Mouse (Mus musculus) kidney, embryonic 16.5 days (tissue): ENCODE data around the gene Nck1. TPM values are rescaled to one million over a fixed set of nuclear protein-coding genes. Genes with fewer than 3 reads are reported as not detected.

Source experiments
- ATAC-seq: fragments of 200-750 bp; cut with Nextera tagmentation; 2 replicates; pipeline ENCODE4 v1.8.0; 2017; ENCODE audit warnings: moderate TSS enrichment; ENCODE audit not compliant: low FRiP score, low TSS enrichment
- H3K27ac ChIP-seq: fragments of 300-500 bp; sonication (generic); 2 replicates; pipeline ENCODE4 v1.5.1; 2014; ENCODE audit warnings: low read length
- H3K27me3 ChIP-seq: fragments of 300-500 bp; sonication (generic); 2 replicates; pipeline ENCODE4 v1.6.1; 2014; ENCODE audit warnings: low read length, control low read depth, mixed read lengths; ENCODE audit not compliant: insufficient read depth
- H3K36me3 ChIP-seq: fragments of 300-500 bp; sonication (generic); 2 replicates; pipeline ENCODE4 v1.6.1; 2014; ENCODE audit warnings: low read length, control low read depth, mixed read lengths; ENCODE audit not compliant: insufficient read depth
- H3K4me1 ChIP-seq: fragments of 300-500 bp; sonication (generic); 2 replicates; pipeline ENCODE4 v1.6.1; 2014; ENCODE audit warnings: low read length, control low read depth, mixed read lengths; ENCODE audit not compliant: insufficient read depth
- H3K4me2 ChIP-seq: fragments of 300-500 bp; sonication (generic); replicated peaks from 2 replicates; pipeline ENCODE4 v1.6.1; 2014; ENCODE audit warnings: low read depth, low read length
- H3K4me3 ChIP-seq: fragments of 300-500 bp; sonication (generic); 2 replicates; pipeline ENCODE4 v1.5.1; 2014; ENCODE audit warnings: mild to moderate bottlenecking, low read length
- H3K9ac ChIP-seq: fragments of 300-500 bp; sonication (generic); replicated peaks from 2 replicates; pipeline ENCODE4 v1.6.1; 2014; ENCODE audit warnings: low read length
- H3K9me3 ChIP-seq: fragments of 300-500 bp; sonication (generic); 2 replicates; pipeline ENCODE4 v1.6.1; 2016; ENCODE audit warnings: low read length, control low read depth
- WGBS: fragments of 180-500 bp; shearing (Covaris S2); extraction: QIAGEN DNeasy Blood & Tissue Kit; methylation state at CpG from one replicate; pipeline ENCODE4 v1.1.7; 2014; 5-methylcytosine and 5-hydroxymethylcytosine counted together
- polyA plus RNA-seq: library from polyadenylated mRNA; unstranded; fragments of >200 nt; fragmentation: Nextera tagmentation; extraction: Ambion mirVana; gene quantifications from 2 replicates; pipeline ENCODE4 v1.2.1, GENCODE M21; 2015

The Nck1 gene
- polyA plus RNA-seq, 1 experiment from 2014 or later = 79.2 TPM

DNA sequence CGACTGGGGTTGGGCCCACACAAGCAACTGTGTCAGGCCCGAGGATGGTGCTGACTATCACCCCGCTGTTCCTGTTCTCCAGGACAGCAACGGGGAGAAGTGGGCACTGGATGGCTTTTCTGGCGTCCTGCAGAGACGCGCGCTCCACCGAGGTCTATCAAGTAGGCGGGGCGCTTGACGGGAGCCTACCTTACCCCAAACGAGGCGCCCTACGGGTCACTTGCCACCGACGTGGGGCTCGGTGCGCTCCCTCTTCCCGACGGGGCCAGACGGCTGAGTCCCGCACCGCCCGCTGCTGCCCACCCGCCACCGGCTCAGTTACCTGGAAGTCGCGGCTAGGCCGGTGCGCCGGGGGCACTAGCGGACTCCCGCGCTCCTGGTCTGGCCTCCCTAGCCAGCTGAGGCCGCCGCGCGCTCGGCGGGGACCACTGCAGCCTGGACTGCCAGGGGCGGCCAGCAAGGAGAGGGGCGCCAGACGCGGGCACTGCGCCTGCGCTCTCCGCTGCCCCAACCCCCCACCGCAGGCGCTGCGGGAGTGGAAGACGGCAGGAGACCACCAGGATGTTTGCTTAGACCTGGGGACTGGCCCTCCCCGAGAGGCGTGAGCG lies 24.8 kb upstream of the Nck1 start, which contains the start of gene Slc35g2:
Slc35g2 (minus strand) TSS at position 465 of the 608 bp plus-strand sequence.
- Histone ChIP-seq H3K9ac (peak within 1 kb of the TSS; percentile 69), H3K27me3 (no peaks in the 10 kb centered on the region), H3K27ac (0 out of 2 replicates have a peak within 1 kb of the TSS, but pooled peaks have one; percentile 30), H3K4me3 (peak within 1 kb of the TSS; percentile 78), H3K9me3 (no peaks in the 10 kb centered on the region), H3K36me3 (no peaks in the 10 kb centered on the region), H3K4me2 (peak within 1 kb of the TSS; percentile 94), H3K4me1 (0 out of 2 replicates have a peak, but pooled peaks cover 3% of the 10 kb centered on the region)
- peak; percentile 89 for ATAC-seq
- under 1% methylated on average over 47 of the region's 55 CpGs for WGBS

DNA sequence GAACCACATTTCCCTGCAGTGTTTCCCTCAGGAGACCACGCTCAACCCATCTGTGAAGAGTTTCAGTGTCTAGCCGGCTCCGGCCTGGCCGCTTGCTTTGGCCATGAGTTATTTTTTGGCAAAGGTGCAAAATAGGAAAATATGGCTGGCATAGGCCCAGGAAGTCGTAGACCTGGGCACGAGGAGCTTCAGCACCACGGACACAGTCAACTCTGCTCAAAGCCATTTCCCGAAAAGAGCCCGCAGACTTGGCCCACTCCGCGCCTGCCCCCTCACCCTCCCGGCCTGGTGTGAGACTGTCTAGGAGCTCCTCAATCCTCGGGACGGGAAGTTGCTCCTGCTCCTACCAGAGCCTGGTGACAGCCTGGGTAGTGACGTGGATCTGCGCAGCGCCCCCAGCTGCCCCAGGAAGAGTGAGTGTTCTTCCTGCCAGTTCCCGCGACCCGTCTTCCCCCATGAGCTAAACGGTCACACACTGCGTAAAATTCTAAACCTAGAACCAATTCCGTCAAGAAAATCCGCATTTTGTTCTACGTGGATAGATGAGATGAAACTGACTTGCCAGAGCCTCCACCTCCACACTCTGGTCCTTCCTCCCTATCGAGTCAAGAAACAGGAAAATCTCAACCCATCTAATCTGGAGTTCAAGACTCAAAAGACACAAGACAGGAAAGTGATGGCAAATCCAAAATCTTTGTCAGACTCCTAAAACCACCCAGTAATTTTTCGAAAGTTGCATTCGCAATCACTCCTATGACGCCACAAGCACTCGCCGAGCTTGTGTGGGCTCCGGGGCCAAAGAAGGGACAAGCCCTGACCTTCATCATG lies 24.1 kb upstream of the Nck1 start:
- peak overlapping the region; percentile 94 for H3K4me2 ChIP-seq
- H3K9ac ChIP-seq = peak overlapping the region; percentile 69
- WGBS = 11% methylated on average over 32 of the region's 32 CpGs
- H3K27me3 ChIP-seq = no peaks in the 10 kb centered on the region
- 0 out of 2 replicates have a peak overlapping the region, but pooled peaks have one; percentile 30 for H3K27ac ChIP-seq
- H3K4me3 ChIP-seq = peak overlapping the region; percentile 78
- no peaks in the 10 kb centered on the region for H3K36me3 ChIP-seq
- 0 out of 2 replicates have a peak, but pooled peaks cover 3% of the 10 kb centered on the region for H3K4me1 ChIP-seq
- peak; percentile 74 for ATAC-seq
- no peaks in the 10 kb centered on the region for H3K9me3 ChIP-seq

DNA sequence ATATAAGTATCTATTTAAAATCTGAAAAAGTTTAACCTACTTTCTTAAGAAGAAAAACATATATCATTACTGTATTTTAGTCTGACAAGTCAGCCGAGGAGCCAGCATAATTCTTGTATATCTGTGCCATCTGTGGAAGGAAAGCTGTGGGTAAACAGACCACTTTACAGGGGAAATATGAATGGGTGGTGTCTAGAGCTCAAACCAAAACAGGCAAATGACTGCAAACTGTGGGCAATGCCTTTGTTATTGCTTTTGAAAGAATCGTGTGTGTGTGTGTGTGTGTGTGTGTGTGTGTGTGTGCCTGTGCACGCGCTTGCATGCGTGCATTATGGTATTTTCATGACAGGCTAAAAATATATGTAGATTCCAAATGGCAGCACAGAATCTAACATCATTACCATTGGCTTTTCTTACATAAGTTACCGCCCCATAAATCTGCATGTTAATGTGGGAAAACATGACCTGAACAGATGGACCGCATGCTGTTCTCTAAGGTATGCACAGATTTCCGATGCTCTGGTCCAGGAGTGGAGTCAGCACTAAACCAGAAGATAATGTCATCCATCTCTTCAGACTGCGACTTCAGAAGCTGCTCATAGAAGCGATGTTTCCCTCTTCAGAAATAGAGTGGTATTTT lies 14.4 kb upstream of the Nck1 start:
- Histone ChIP-seq H3K9ac (no peak overlapping the region), H3K4me1 (no peaks in the 10 kb centered on the region), H3K27me3 (no peaks in the 10 kb centered on the region), H3K36me3 (no peaks in the 10 kb centered on the region), H3K27ac (no peak overlapping the region), H3K4me3 (no peak overlapping the region), H3K4me2 (no peak overlapping the region), H3K9me3 (no peaks in the 10 kb centered on the region)
- ATAC-seq = no peak
- WGBS = 85% methylated on average over 10 of the region's 10 CpGs

DNA sequence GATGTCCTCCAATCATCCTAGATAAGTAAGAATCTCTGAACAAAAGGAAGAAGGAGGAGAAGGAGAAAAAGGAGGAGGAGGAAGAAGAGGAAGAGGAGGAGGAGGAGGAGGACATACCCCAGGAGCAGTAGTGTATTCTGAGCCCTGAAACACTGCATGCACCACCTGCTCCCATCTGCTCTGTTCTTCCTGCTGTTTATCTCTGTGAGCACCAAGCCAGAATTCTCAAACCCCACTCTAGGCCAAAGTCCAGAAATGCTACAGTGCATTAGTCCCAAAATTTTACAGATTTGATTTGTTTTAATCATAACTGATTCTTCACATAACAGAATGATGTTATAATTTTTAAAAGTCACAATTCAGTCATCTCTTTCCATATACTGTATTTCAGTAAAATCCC lies 13.1 kb upstream of the Nck1 start:
- Histone ChIP-seq H3K9me3 (no peaks in the 10 kb centered on the region), H3K4me2 (no peak overlapping the region), H3K27ac (no peak overlapping the region), H3K4me3 (no peak overlapping the region), H3K9ac (no peak overlapping the region), H3K27me3 (no peaks in the 10 kb centered on the region), H3K4me1 (no peaks in the 10 kb centered on the region), H3K36me3 (no peaks in the 10 kb centered on the region)
- ATAC-seq = no peak

DNA sequence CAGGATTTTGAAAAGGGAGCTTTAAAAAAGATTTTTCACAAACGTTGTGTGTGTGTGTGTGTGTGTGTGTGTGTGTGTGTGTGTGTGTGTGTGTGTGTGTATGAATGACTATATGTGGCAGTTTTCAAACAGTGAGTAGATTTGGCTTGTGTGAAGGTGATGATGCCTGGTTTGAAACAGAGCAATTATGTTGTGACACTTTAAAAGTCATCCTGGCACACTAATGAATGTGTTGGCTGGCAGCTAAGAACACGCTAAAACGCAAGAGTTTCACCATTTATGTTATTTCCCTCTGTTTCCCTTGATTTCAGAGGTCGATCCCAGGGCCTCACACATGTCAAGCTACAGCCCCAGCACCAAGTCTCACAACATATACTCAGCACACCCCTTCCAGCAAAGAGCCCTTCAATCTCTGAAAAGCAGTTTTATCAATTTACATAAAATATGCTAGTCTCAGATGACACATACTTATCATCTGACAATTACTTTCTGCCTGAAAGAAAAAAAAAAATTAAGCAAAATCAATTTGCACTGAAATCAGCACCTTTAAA lies 12.2 kb upstream of the Nck1 start:
- H3K36me3 ChIP-seq = no peaks in the 10 kb centered on the region
- WGBS = 81% methylated on average over 4 of the region's 4 CpGs
- no peaks in the 10 kb centered on the region for H3K9me3 ChIP-seq
- no peak overlapping the region for H3K4me2 ChIP-seq
- H3K27ac ChIP-seq = no peak overlapping the region
- no peak overlapping the region for H3K4me3 ChIP-seq
- H3K9ac ChIP-seq = no peak overlapping the region
- no peaks in the 10 kb centered on the region for H3K4me1 ChIP-seq
- no peak for ATAC-seq
- H3K27me3 ChIP-seq = no peaks in the 10 kb centered on the region

DNA sequence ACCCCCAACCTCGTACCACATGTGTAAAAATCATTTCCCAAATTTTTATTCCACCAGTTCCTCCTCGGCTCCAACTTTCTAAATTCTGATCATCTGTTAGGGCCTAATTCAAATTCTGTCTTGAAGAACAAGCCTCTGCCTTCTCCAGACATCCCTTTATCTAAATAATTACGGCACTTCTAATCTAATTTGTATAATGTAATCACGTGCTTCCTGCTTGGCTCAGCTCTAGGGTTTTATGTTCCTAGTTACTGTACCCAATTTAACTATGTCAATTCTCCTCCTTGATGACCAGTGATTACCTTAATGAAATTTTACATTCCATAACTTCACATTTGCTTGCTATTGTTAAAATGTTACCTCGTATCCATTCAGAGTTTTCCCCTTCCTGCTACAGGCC lies 9.8 kb upstream of the Nck1 start:
- H3K27me3 ChIP-seq = no peaks in the 10 kb centered on the region
- 76% methylated on average over 5 of the region's 5 CpGs for WGBS
- no peak overlapping the region for H3K9ac ChIP-seq
- H3K4me2 ChIP-seq = no peak overlapping the region
- H3K27ac ChIP-seq = no peak overlapping the region
- no peak for ATAC-seq
- H3K4me3 ChIP-seq = no peak overlapping the region
- H3K4me1 ChIP-seq = no peaks in the 10 kb centered on the region
- no peaks in the 10 kb centered on the region for H3K9me3 ChIP-seq
- peaks cover 7% of the 10 kb centered on the region; the same call in 1 of the 2 replicates for H3K36me3 ChIP-seq

DNA sequence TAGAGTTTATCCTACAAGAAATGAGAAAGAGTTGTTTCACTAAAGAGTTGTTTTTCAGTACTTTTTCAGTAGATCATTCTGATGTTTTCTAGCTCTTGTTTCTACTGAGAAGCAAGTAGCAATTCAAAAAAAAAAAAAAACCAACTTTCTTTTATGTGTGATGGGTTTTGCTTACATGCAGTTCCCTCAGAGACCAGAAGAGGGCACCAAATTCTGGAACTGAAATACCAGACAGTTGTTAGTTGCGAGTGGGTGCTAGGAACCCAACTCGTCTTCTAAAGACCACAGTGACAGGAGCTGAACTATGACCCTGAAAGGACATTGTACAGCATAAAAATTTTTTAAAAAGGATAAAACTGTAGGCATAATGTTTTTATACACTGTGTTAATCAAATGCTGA lies 2.4 kb upstream of the Nck1 start:
- no peaks in the 10 kb centered on the region for H3K27me3 ChIP-seq
- H3K4me3 ChIP-seq = no peak overlapping the region
- peaks cover 18% of the 10 kb centered on the region for H3K4me1 ChIP-seq
- H3K27ac ChIP-seq = no peak overlapping the region
- peaks cover 6% of the 10 kb centered on the region for H3K9me3 ChIP-seq
- ATAC-seq = no peak
- peaks cover 16% of the 10 kb centered on the region; the same call in 1 of the 2 replicates for H3K36me3 ChIP-seq
- H3K4me2 ChIP-seq = no peak overlapping the region
- 96% methylated on average over 2 of the region's 2 CpGs for WGBS
- H3K9ac ChIP-seq = no peak overlapping the region

DNA sequence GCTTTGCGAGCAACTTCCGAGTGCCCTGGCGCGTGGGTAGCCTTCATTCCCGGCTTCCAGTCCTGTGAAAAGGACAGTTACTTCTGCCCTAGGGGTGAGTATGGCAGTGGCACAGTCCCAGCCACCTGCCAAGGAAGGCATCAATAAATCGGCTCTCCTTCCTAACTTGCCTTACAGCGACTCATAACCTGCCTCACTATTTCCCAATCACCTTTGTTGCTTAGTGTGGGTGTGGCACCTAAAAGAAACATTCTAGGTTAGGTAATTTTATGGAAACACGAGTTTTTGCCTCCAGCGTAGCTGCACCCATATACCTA lies 618 bp upstream of the Nck1 start:
- Histone ChIP-seq H3K36me3 (peaks cover 9% of the 10 kb centered on the region; the same call in 1 of the 2 replicates), H3K4me3 (peak overlapping the region; percentile 90), H3K4me2 (peak overlapping the region; percentile 71), H3K4me1 (peaks cover 18% of the 10 kb centered on the region), H3K9me3 (peaks cover 6% of the 10 kb centered on the region), H3K27me3 (no peaks in the 10 kb centered on the region), H3K9ac (peak overlapping the region; percentile 92), H3K27ac (peak overlapping the region; percentile 86)
- peak; percentile 28; the same call in 1 of the 2 replicates for ATAC-seq
- WGBS = 10% methylated on average over 9 of the region's 9 CpGs

DNA sequence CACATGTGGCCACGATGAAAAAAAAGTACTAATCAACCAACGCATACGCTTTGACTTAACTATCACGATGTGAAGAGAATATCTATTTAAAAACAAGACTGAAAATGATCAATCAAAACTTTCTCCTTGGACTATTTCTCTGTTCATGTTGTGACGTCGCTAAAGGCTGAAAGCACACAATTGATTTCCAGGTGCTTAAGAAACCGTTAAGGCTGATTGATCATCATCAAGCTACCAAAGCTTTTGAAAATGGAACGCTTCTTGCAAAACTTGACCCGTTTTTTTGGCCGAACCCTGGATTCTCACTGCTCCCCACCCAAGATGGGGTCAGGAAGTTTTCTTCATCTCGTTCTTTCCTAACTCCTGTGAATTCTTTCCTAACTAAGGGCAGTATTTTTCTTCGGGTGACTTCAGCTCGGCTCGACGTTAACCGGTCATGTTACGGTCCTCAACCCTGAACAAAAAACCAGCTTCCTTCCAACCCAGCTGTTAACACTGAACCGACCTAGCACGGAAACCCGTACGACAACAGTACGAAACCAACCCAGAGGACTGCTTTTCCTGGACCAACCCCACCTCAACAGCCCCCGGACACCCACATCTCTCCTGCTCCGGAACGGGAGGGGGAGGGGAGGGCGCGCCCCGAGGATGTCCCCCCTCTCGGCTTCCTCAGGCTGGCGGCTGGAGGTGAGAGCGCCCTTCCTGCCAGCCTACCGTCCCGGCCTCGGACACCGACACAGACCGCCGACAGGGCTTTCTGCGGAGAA lies 803 bp downstream of the Nck1 start:
- H3K4me1 ChIP-seq = peaks cover 18% of the 10 kb centered on the region
- WGBS = under 1% methylated on average over 36 of the region's 38 CpGs
- H3K4me2 ChIP-seq = peak overlapping the region; percentile 81
- H3K27ac ChIP-seq = peak overlapping the region; percentile 96
- H3K9ac ChIP-seq = peak overlapping the region; percentile 92
- ATAC-seq = no peak
- H3K9me3 ChIP-seq = peaks cover 6% of the 10 kb centered on the region
- peaks cover 9% of the 10 kb centered on the region; the same call in 1 of the 2 replicates for H3K36me3 ChIP-seq
- peak overlapping the region; percentile 90 for H3K4me3 ChIP-seq
- no peaks in the 10 kb centered on the region for H3K27me3 ChIP-seq
